Mouse (Mus musculus): ENCODE measurements at regions not wholly inside any gene's neighbourhood (a gene's known extent, or its start where the extent isn't known, plus 50 kb on each side); places are given as distances from the start of the nearest gene placed in this dataset.

DNA sequence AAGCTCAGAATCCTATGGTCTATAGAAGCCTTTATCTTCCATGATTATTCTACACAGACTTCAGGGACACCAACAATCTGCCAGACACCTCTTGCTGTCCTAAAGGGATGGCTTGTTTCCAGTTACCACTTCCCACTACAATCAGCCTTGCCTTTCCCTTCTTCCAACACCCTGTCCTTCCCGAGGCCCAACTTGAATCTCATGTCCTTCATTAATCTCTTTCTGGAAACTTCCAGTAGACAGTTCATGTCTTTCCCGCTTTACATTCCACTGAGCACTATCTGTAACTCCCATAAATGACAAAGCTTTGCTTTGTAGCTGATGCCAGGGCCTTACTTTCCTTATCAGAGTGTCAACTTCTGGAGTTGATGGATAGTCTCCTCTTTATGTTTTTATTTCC, 138.5 kb downstream of the Rdh14 start:
- no peak for TF ChIP-seq CTCF (IDR thresholded peaks at IDR 0.05)
- TF ChIP-seq EP300 (IDR thresholded peaks at IDR 0.05; ENCODE audit: insufficient read depth, low read depth, low read length) = no peak
